Mouse (Mus musculus) forebrain, embryonic 16.5 days (tissue): ENCODE data around the gene Rnf213. TPM values are rescaled to one million over a fixed set of nuclear protein-coding genes. Genes with fewer than 3 reads are reported as not detected.

ENCODE experiments used
- ATAC-seq: fragments of 200-750 bp; cut with Nextera tagmentation; 2 replicates; pipeline ENCODE4 v1.8.0; 2017; ENCODE audit warnings: mild to moderate bottlenecking, moderate library complexity
- H3K27ac ChIP-seq: fragments of 300-500 bp; sonication (generic); 2 replicates; pipeline ENCODE4 v1.5.1; 2014; ENCODE audit warnings: low read length, control low read depth
- H3K27me3 ChIP-seq: fragments of 300-500 bp; sonication (generic); replicated peaks from 2 replicates; pipeline ENCODE4 v1.6.1; 2014; ENCODE audit warnings: low read length; ENCODE audit not compliant: control insufficient read depth, insufficient read depth
- H3K36me3 ChIP-seq: fragments of 300-500 bp; sonication (generic); 2 replicates; pipeline ENCODE4 v1.6.1; 2014; ENCODE audit not compliant: control insufficient read depth, insufficient read depth
- H3K4me1 ChIP-seq: fragments of 300-500 bp; sonication (generic); replicated peaks from 2 replicates; pipeline ENCODE4 v1.6.1; 2014; ENCODE audit warnings: low read length; ENCODE audit not compliant: control insufficient read depth, insufficient read depth
- H3K4me2 ChIP-seq: fragments of 300-500 bp; sonication (generic); 2 replicates; pipeline ENCODE4 v1.6.1; 2014; ENCODE audit warnings: mild to moderate bottlenecking, low read length, control low read depth
- H3K4me3 ChIP-seq: fragments of 300-500 bp; sonication (generic); replicated peaks from 2 replicates; pipeline ENCODE4 v1.5.1; 2014; ENCODE audit warnings: mild to moderate bottlenecking, low read length, control low read depth
- H3K9ac ChIP-seq: fragments of 300-500 bp; sonication (generic); replicated peaks from 2 replicates; pipeline ENCODE4 v1.6.1; 2014; ENCODE audit warnings: low read depth, low read length, control low read depth
- H3K9me3 ChIP-seq: fragments of 300-500 bp; sonication (generic); 2 replicates; pipeline ENCODE4 v1.6.1; 2016; ENCODE audit warnings: low read length; ENCODE audit not compliant: control insufficient read depth
- WGBS: fragments of 180-500 bp; shearing (Covaris S2); extraction: QIAGEN DNeasy Blood & Tissue Kit; methylation state at CpG from one replicate; pipeline ENCODE4 v1.1.7; 2014; 5-methylcytosine and 5-hydroxymethylcytosine counted together
- polyA plus RNA-seq: library from polyadenylated mRNA; unstranded; fragments of >200 nt; fragmentation: Nextera tagmentation; extraction: Ambion mirVana; gene quantifications from 2 replicates; pipeline ENCODE4 v1.2.1, GENCODE M21; 2015

The Rnf213 gene
- polyA plus RNA-seq, 1 experiment from 2014 or later, result 1.3 TPM

- no peaks in the 10 kb centered on the region for H3K9me3 ChIP-seq
- peak overlapping the region; percentile 21; the same call in 1 of the 2 replicates for H3K4me3 ChIP-seq
- ATAC-seq, result 0 out of 2 replicates have a peak, but pooled peaks have one; percentile 26
- H3K4me2 ChIP-seq, result peak overlapping the region; percentile 44
- no peaks in the 10 kb centered on the region for H3K27me3 ChIP-seq
- H3K9ac ChIP-seq, result peak overlapping the region; percentile 43
- H3K4me1 ChIP-seq, result peaks cover 7% of the 10 kb centered on the region
- H3K27ac ChIP-seq, result no peak overlapping the region
- WGBS, result 17% methylated on average over 11 of the region's 11 CpGs
- no peaks in the 10 kb centered on the region for H3K36me3 ChIP-seq
Observed at GRCm38 (mm10) chr11:119362769-119363533, 29.9 kb upstream of the Rnf213 start.

- 24% methylated on average over 11 of the region's 11 CpGs for whole genome bisulfite sequencing
- peak overlapping the region; percentile 43 for H3K9ac ChIP-seq
- peak overlapping the region; percentile 44 for H3K4me2 ChIP-seq
- H3K4me1 ChIP-seq, result peaks cover 7% of the 10 kb centered on the region
- no peak overlapping the region for H3K27ac ChIP-seq
- H3K36me3 ChIP-seq, result no peaks in the 10 kb centered on the region
- H3K4me3 ChIP-seq, result peak overlapping the region; percentile 21; the same call in 1 of the 2 replicates
- no peaks in the 10 kb centered on the region for H3K27me3 ChIP-seq
- ATAC-seq, result peak; percentile 90
- H3K9me3 ChIP-seq, result no peaks in the 10 kb centered on the region
Observed at GRCm38 (mm10) chr11:119363534-119364145, 29.3 kb upstream of the Rnf213 start.

GRCm38 (mm10) chr11:119375425-119375824 is 17.5 kb upstream of the Rnf213 start:
- Histone ChIP-seq H3K9ac (no peak overlapping the region), H3K27ac (no peak overlapping the region), H3K36me3 (no peaks in the 10 kb centered on the region), H3K9me3 (no peaks in the 10 kb centered on the region), H3K27me3 (no peaks in the 10 kb centered on the region), H3K4me3 (no peak overlapping the region), H3K4me2 (no peak overlapping the region), H3K4me1 (no peaks in the 10 kb centered on the region)
- 93% methylated on average over 6 of the region's 6 CpGs for WGBS
- no peak for ATAC-seq

- no peaks in the 10 kb centered on the region for H3K27me3 ChIP-seq
- ATAC-seq, result no peak
- WGBS, result 94% methylated on average over 11 of the region's 11 CpGs
- no peaks in the 10 kb centered on the region for H3K9me3 ChIP-seq
- no peak overlapping the region for H3K27ac ChIP-seq
- no peak overlapping the region for H3K4me3 ChIP-seq
- no peak overlapping the region for H3K9ac ChIP-seq
- no peaks in the 10 kb centered on the region for H3K4me1 ChIP-seq
- no peak overlapping the region for H3K4me2 ChIP-seq
- no peaks in the 10 kb centered on the region for H3K36me3 ChIP-seq
Observed at GRCm38 (mm10) chr11:119377326-119377725, 15.6 kb upstream of the Rnf213 start.

GRCm38 (mm10) chr11:119378551-119378950 is 14.3 kb upstream of the Rnf213 start:
- H3K27ac ChIP-seq, result no peak overlapping the region
- no peak overlapping the region for H3K9ac ChIP-seq
- no peak overlapping the region for H3K4me2 ChIP-seq
- WGBS, result 94% methylated on average over 1 of the region's 1 CpGs
- no peaks in the 10 kb centered on the region for H3K36me3 ChIP-seq
- H3K27me3 ChIP-seq, result no peaks in the 10 kb centered on the region
- ATAC-seq, result no peak
- H3K4me3 ChIP-seq, result no peak overlapping the region
- no peaks in the 10 kb centered on the region for H3K4me1 ChIP-seq
- H3K9me3 ChIP-seq, result no peaks in the 10 kb centered on the region

- ATAC-seq, result no peak
- Histone ChIP-seq H3K36me3 (no peaks in the 10 kb centered on the region), H3K27ac (no peak overlapping the region), H3K9me3 (no peaks in the 10 kb centered on the region), H3K9ac (no peak overlapping the region), H3K4me2 (no peak overlapping the region), H3K4me3 (no peak overlapping the region), H3K4me1 (no peaks in the 10 kb centered on the region), H3K27me3 (no peaks in the 10 kb centered on the region)
- WGBS, result 90% methylated on average over 9 of the region's 9 CpGs
Observed at GRCm38 (mm10) chr11:119381631-119382337, 11.1 kb upstream of the Rnf213 start.

GRCm38 (mm10) chr11:119382338-119382850 is 10.5 kb upstream of the Rnf213 start:
- no peak overlapping the region for H3K9ac ChIP-seq
- WGBS, result 76% methylated on average over 6 of the region's 6 CpGs
- no peak for ATAC-seq
- H3K36me3 ChIP-seq, result no peaks in the 10 kb centered on the region
- H3K4me3 ChIP-seq, result no peak overlapping the region
- no peaks in the 10 kb centered on the region for H3K9me3 ChIP-seq
- H3K4me2 ChIP-seq, result no peak overlapping the region
- no peak overlapping the region for H3K27ac ChIP-seq
- no peaks in the 10 kb centered on the region for H3K27me3 ChIP-seq
- no peaks in the 10 kb centered on the region for H3K4me1 ChIP-seq

- Histone ChIP-seq H3K4me3 (no peak overlapping the region), H3K4me2 (no peak overlapping the region), H3K9ac (no peak overlapping the region), H3K9me3 (no peaks in the 10 kb centered on the region), H3K27me3 (peaks cover 8% of the 10 kb centered on the region; the same call in 1 of the 2 replicates), H3K4me1 (peaks cover 3% of the 10 kb centered on the region), H3K36me3 (no peaks in the 10 kb centered on the region), H3K27ac (no peak overlapping the region)
- ATAC-seq, result no peak
- WGBS, result 83% methylated on average over 4 of the region's 4 CpGs
Observed at GRCm38 (mm10) chr11:119384904-119385303, 8.0 kb upstream of the Rnf213 start.

- Histone ChIP-seq H3K27ac (no peak overlapping the region), H3K4me1 (peaks cover 12% of the 10 kb centered on the region), H3K4me2 (no peak overlapping the region), H3K27me3 (peaks cover 19% of the 10 kb centered on the region), H3K9me3 (no peaks in the 10 kb centered on the region), H3K4me3 (no peak overlapping the region), H3K9ac (no peak overlapping the region), H3K36me3 (no peaks in the 10 kb centered on the region)
- 92% methylated on average over 5 of the region's 5 CpGs for WGBS
- no peak for ATAC-seq
Observed at GRCm38 (mm10) chr11:119386306-119386705, 6.6 kb upstream of the Rnf213 start.
